Mouse (Mus musculus) CH12.LX (cell line): ENCODE measurements around the gene Lcn8. TPM values are rescaled to one million over a fixed set of nuclear protein-coding genes. Genes with fewer than 3 reads are reported as not detected.

ENCODE experiments used
- DNase-seq: peaks from one replicate; pipeline ENCODE4 v3.0.0-alpha.2; 2013; ENCODE audit errors: extremely low read depth
- H3K27ac ChIP-seq: 2 replicates; pipeline ENCODE4 v1.5.1; 2012; ENCODE audit warnings: low read depth, mild to moderate bottlenecking, control low read depth, moderate library complexity; ENCODE audit not compliant: insufficient read depth
- H3K27me3 ChIP-seq: replicated peaks from 2 replicates; pipeline ENCODE3; 2012; ENCODE audit warnings: inconsistent platforms
- H3K36me3 ChIP-seq, 2 experiments: replicated peaks in 1 of 2; 2 replicates each; pipeline versions ENCODE3 to v1.6.1; 2012; ENCODE audit warnings: inconsistent platforms in 1 of 2, low read length in 1 of 2, mild to moderate bottlenecking in 1 of 2, mixed read lengths in 1 of 2, moderate library complexity in 1 of 2; ENCODE audit not compliant: control insufficient read depth in 1 of 2, insufficient read depth in 1 of 2
- H3K4me1 ChIP-seq, 2 experiments: 2 replicates each; pipeline ENCODE4 v1.6.1; 2012; ENCODE audit warnings: inconsistent platforms in 1 of 2, moderate library complexity in 1 of 2; ENCODE audit not compliant: insufficient read depth in 2 of 2, control insufficient read depth in 1 of 2
- H3K4me2 ChIP-seq: 2 replicates; pipeline ENCODE4 v1.6.1; 2012; ENCODE audit warnings: low read depth, mild to moderate bottlenecking, control low read depth; ENCODE audit not compliant: poor library complexity, insufficient read depth, severe bottlenecking
- H3K4me3 ChIP-seq, 3 experiments: fragments of 150-350 bp in 1 of 3; sonication (generic) in 1 of 3; replicated peaks in 1 of 3; 2 replicates each; pipeline versions ENCODE3 to v1.5.1; 2011 to 2012; ENCODE audit warnings: low read depth in 2 of 3, low read length in 2 of 3, mild to moderate bottlenecking in 2 of 3, moderate library complexity in 2 of 3, control low read depth in 1 of 3, improper control_type of control experiment in 1 of 3, inconsistent platforms in 1 of 3, mixed read lengths in 1 of 3; ENCODE audit not compliant: poor library complexity in 1 of 3
- H3K79me2 ChIP-seq: replicated peaks from 2 replicates; pipeline ENCODE4 v1.6.1; 2012; ENCODE audit warnings: mild to moderate bottlenecking, moderate library complexity; ENCODE audit not compliant: control insufficient read depth, poor library complexity, insufficient read depth, severe bottlenecking; ENCODE audit errors: extremely low read depth
- H3K9ac ChIP-seq: 2 replicates; pipeline ENCODE4 v1.6.1; 2012; ENCODE audit warnings: low read depth, mild to moderate bottlenecking, control low read depth, moderate library complexity; ENCODE audit not compliant: insufficient read depth
- H3K9me3 ChIP-seq: replicated peaks from 2 replicates; pipeline ENCODE3; 2012; ENCODE audit warnings: low read length, inconsistent platforms, mixed read lengths
- E2F4 ChIP-seq: IDR thresholded peaks from 2 replicates; pipeline ENCODE4 v1.6.1; 2011; ENCODE audit warnings: low read depth, low read length, improper control_type of control experiment; ENCODE audit not compliant: insufficient replicate concordance
- ELF1 ChIP-seq: IDR thresholded peaks from 2 replicates; pipeline ENCODE4 v1.6.1; 2014; ENCODE audit warnings: low read depth, mild to moderate bottlenecking, inconsistent platforms, low read length, improper control_type of control experiment
- HCFC1 ChIP-seq: IDR thresholded peaks from 2 replicates; pipeline ENCODE4 v1.6.1; 2012; ENCODE audit warnings: low read depth, mild to moderate bottlenecking, inconsistent platforms, low read length, improper control_type of control experiment
- KAT2A ChIP-seq: IDR thresholded peaks from 2 replicates; pipeline ENCODE4 v1.6.1; 2012; ENCODE audit warnings: low read length, improper control_type of control experiment, inconsistent platforms; ENCODE audit not compliant: insufficient replicate concordance
- MAX ChIP-seq: IDR thresholded peaks from 2 replicates; pipeline ENCODE4 v1.6.1; 2011; ENCODE audit warnings: low read length, improper control_type of control experiment
- MAZ ChIP-seq: IDR thresholded peaks from 2 replicates; pipeline ENCODE4 v1.6.1; 2012; ENCODE audit warnings: low read depth, mild to moderate bottlenecking, inconsistent platforms, low read length, improper control_type of control experiment, moderate library complexity
- MXI1 ChIP-seq: IDR thresholded peaks from 2 replicates; pipeline ENCODE4 v1.6.1; 2011; ENCODE audit warnings: mild to moderate bottlenecking, low read depth, low read length, improper control_type of control experiment
- MYC ChIP-seq: IDR thresholded peaks from 2 replicates; pipeline ENCODE4 v1.6.1; 2011; ENCODE audit warnings: low read depth, mild to moderate bottlenecking, improper control_type of control experiment, low read length
- NRF1 ChIP-seq: IDR thresholded peaks from 2 replicates; pipeline ENCODE4 v1.6.1; 2014; ENCODE audit warnings: low read depth, mild to moderate bottlenecking, inconsistent platforms, low read length, improper control_type of control experiment, moderate library complexity
- SIN3A ChIP-seq: IDR thresholded peaks from 2 replicates; pipeline ENCODE4 v1.6.1; 2012; ENCODE audit warnings: low read length, improper control_type of control experiment, inconsistent platforms
- SMC3 ChIP-seq: IDR thresholded peaks from 2 replicates; pipeline ENCODE4 v1.6.1; 2011; ENCODE audit warnings: low read depth, low read length, improper control_type of control experiment
- USF1 ChIP-seq: IDR thresholded peaks from 2 replicates; pipeline ENCODE4 v1.6.1; 2014; ENCODE audit warnings: low read depth, mild to moderate bottlenecking, inconsistent platforms, low read length, improper control_type of control experiment
- USF2 ChIP-seq: conservative IDR thresholded peaks from 2 replicates; pipeline ENCODE4 v1.6.1; 2011; ENCODE audit warnings: low read depth, low read length, improper control_type of control experiment
- ZMIZ1 ChIP-seq: IDR thresholded peaks from 2 replicates; pipeline ENCODE4 v1.6.1; 2012; ENCODE audit warnings: low read depth, mild to moderate bottlenecking, inconsistent platforms, low read length, improper control_type of control experiment
- ZNF384 ChIP-seq: IDR thresholded peaks from 2 replicates; pipeline ENCODE4 v1.6.1; 2012; ENCODE audit warnings: low read depth, low read length, improper control_type of control experiment, inconsistent platforms
- dilution Hi-C: fragments of 300-500 bp; cut with MboI; formaldehyde crosslinking; loops from 2 replicates; pipeline ENCODE4 v1.14.3; 2020; ENCODE audit warnings: low sequenced_read_pairs; ENCODE audit not compliant: extremely low pct_unique_long_range_greater_than_20kb, extremely low pct_ligation_motif_present
- in situ Hi-C: fragments of 300-500 bp; cut with MboI; formaldehyde crosslinking; loops from 3 replicates; pipeline ENCODE4 v1.14.3; 2019; ENCODE audit warnings: low sequenced_read_pairs, low pct_ligation_motif_present, low pct_unique_long_range_greater_than_20kb, mixed read lengths
- polyA plus RNA-seq: library from polyadenylated mRNA; unstranded; fragments of >175 nt; gene quantifications from 2 replicates; pipeline ENCODE4 v1.2.1, GENCODE M21; 2012; ENCODE audit warnings: low read depth; ENCODE audit not compliant: insufficient read length
- total RNA-seq, 2 experiments: library from RNA; depleted of rRNA; stranded (reverse); fragments of 300-350 nt in 1 of 2; fragments of >200 nt in 1 of 2; gene quantifications; 2 replicates each; pipeline ENCODE4 v1.2.3; 2012 to 2014

Lcn8 gene
- total and polyA plus RNA-seq, 3 experiments, result not detected

- TF ChIP-seq NRF1 (no peak), MYC (no peak)
- TF ChIP-seq, all 38 proteins: peak for 0
- in situ Hi-C loops, result no loop called here
- dilution Hi-C loops, result no loop called here
- peak; percentile 25 for DNase-seq
- Histone ChIP-seq H3K27ac (no peak overlapping the region), H3K9me3 (no peaks in the 10 kb centered on the region), H3K27me3 (peaks cover 17% of the 10 kb centered on the region), H3K9ac (no peak overlapping the region), H3K4me1 (peaks cover 5 to 36% of the 10 kb centered on the region in 2 experiments; a peak in 2 of 4 replicates), H3K4me2 (no peak overlapping the region), H3K4me3 (no peak overlapping the region), H3K79me2 (no peaks in the 10 kb centered on the region), H3K36me3 (no peaks in the 10 kb centered on the region)
Observed at GRCm38 (mm10) chr2:25701001-25701400, 48.1 kb downstream of the Lcn8 start.

GRCm38 (mm10) chr2:25703706-25704105 is 50.8 kb downstream of the Lcn8 start:
- in situ Hi-C loops (no loop called here), dilution Hi-C loops (no loop called here)
- H3K4me3 ChIP-seq, result no peak overlapping the region
- H3K27ac ChIP-seq, result no peak overlapping the region
- no peak overlapping the region for H3K4me2 ChIP-seq
- H3K4me1 ChIP-seq, result peaks cover under 1 to 27% of the 10 kb centered on the region in 2 experiments; a peak in 2 of 4 replicates
- no peaks in the 10 kb centered on the region for H3K9me3 ChIP-seq
- peaks cover 17% of the 10 kb centered on the region for H3K27me3 ChIP-seq
- no peaks in the 10 kb centered on the region for H3K79me2 ChIP-seq
- peaks cover 0 to 5% of the 10 kb centered on the region in 2 experiments for H3K36me3 ChIP-seq
- TF ChIP-seq MAX (no peak), ELF1 (no peak), MAZ (no peak), USF2 (no peak), USF1 (no peak), SIN3A (no peak), ZMIZ1 (no peak), KAT2A (no peak), ZNF384 (no peak), MXI1 (no peak), HCFC1 (no peak), SMC3 (no peak), E2F4 (no peak)
- no peak for DNase-seq
- no peak overlapping the region for H3K9ac ChIP-seq

Other genes with a start within 250 kb of the Lcn8 start
Only the 20 nearest of the 30 such genes appear.
- 36.8 and 37.4 TPM in 2 replicates for gene Fbxw5, start 152.4 kb upstream of the Lcn8 start, total RNA-seq (2012; rRNA removed)
- gene Fbxw5, start 152.4 kb upstream of the Lcn8 start, total RNA-seq (2014; rRNA removed), result 31.9 and 34.3 TPM in 2 replicates
- gene Fbxw5, start 152.4 kb upstream of the Lcn8 start, polyA plus RNA-seq, result 37.0 and 40.4 TPM in 2 replicates
- 1.2 and 2.7 TPM in 2 replicates for gene C8g, start 151.4 kb upstream of the Lcn8 start, total RNA-seq (2012; rRNA removed)
- gene C8g, start 151.4 kb upstream of the Lcn8 start, total RNA-seq (2014; rRNA removed), result 1.2 TPM in 2 replicates
- 1.7 and 2.0 TPM in 2 replicates for gene C8g, start 151.4 kb upstream of the Lcn8 start, polyA plus RNA-seq
- gene Traf2, start 106.2 kb upstream of the Lcn8 start, total RNA-seq (2012; rRNA removed), result 25.1 and 27.7 TPM in 2 replicates
- 17.9 and 19.3 TPM in 2 replicates for gene Traf2, start 106.2 kb upstream of the Lcn8 start, total RNA-seq (2014; rRNA removed)
- 26.3 and 26.4 TPM in 2 replicates for gene Traf2, start 106.2 kb upstream of the Lcn8 start, polyA plus RNA-seq
- 215 and 223 TPM in 2 replicates for gene Edf1, start 95.3 kb upstream of the Lcn8 start, total RNA-seq (2012; rRNA removed)
- 187 and 188 TPM in 2 replicates for gene Edf1, start 95.3 kb upstream of the Lcn8 start, total RNA-seq (2014; rRNA removed)
- 202 and 275 TPM in 2 replicates for gene Edf1, start 95.3 kb upstream of the Lcn8 start, polyA plus RNA-seq
- gene Mamdc4, start 78.3 kb upstream of the Lcn8 start, total RNA-seq (2012; rRNA removed), result 29.2 and 34.9 TPM in 2 replicates
- gene Mamdc4, start 78.3 kb upstream of the Lcn8 start, total RNA-seq (2014; rRNA removed), result 0.65 and 4.4 TPM in 2 replicates
- gene Mamdc4, start 78.3 kb upstream of the Lcn8 start, polyA plus RNA-seq, result 4.9 and 11.5 TPM in 2 replicates
- gene Phpt1, start 77.9 kb upstream of the Lcn8 start, total RNA-seq (2012; rRNA removed), result 46.6 and 47.2 TPM in 2 replicates
- 32.6 and 37.9 TPM in 2 replicates for gene Phpt1, start 77.9 kb upstream of the Lcn8 start, total RNA-seq (2014; rRNA removed)
- 66.9 and 69.7 TPM in 2 replicates for gene Phpt1, start 77.9 kb upstream of the Lcn8 start, polyA plus RNA-seq
- 0.97 and 1.4 TPM in 2 replicates for gene Ajm1, start 71.4 kb upstream of the Lcn8 start, total RNA-seq (2012; rRNA removed)
- gene Ajm1, start 71.4 kb upstream of the Lcn8 start, total RNA-seq (2014; rRNA removed), result 0.23 and 0.31 TPM in 2 replicates
- gene Ajm1, start 71.4 kb upstream of the Lcn8 start, polyA plus RNA-seq, result 0.93 and 1.4 TPM in 2 replicates
- 52.0 and 55.7 TPM in 2 replicates for gene Rabl6, start 44.6 kb upstream of the Lcn8 start, total RNA-seq (2012; rRNA removed)
- gene Rabl6, start 44.6 kb upstream of the Lcn8 start, total RNA-seq (2014; rRNA removed), result 32.2 and 34.6 TPM in 2 replicates
- 62.0 and 72.9 TPM in 2 replicates for gene Rabl6, start 44.6 kb upstream of the Lcn8 start, polyA plus RNA-seq
- not detected in 2 replicates for gene Ccdc183, start 35.4 kb upstream of the Lcn8 start, total RNA-seq (2012; rRNA removed)
- gene Ccdc183, start 35.4 kb upstream of the Lcn8 start, total RNA-seq (2014; rRNA removed), result not detected in 2 replicates
- gene Ccdc183, start 35.4 kb upstream of the Lcn8 start, polyA plus RNA-seq, result 0.13 TPM in 1 of 2 replicates, not detected in the other
- 8.9 and 11.1 TPM in 2 replicates for gene Tmem141, start 31.1 kb upstream of the Lcn8 start, total RNA-seq (2012; rRNA removed)
- gene Tmem141, start 31.1 kb upstream of the Lcn8 start, total RNA-seq (2014; rRNA removed), result 6.5 and 7.7 TPM in 2 replicates
- gene Tmem141, start 31.1 kb upstream of the Lcn8 start, polyA plus RNA-seq, result 5.2 and 6.2 TPM in 2 replicates
- gene Fcna, start 25.1 kb upstream of the Lcn8 start, total RNA-seq (2012; rRNA removed), result not detected in 2 replicates
- gene Fcna, start 25.1 kb upstream of the Lcn8 start, total RNA-seq (2014; rRNA removed), result not detected in 2 replicates
- not detected in 2 replicates for gene Fcna, start 25.1 kb upstream of the Lcn8 start, polyA plus RNA-seq
- not detected in 2 replicates for gene Lcn5, start 4.8 kb downstream of the Lcn8 start, total RNA-seq (2012; rRNA removed)
- gene Lcn5, start 4.8 kb downstream of the Lcn8 start, total RNA-seq (2014; rRNA removed), result not detected in 2 replicates
- not detected in 2 replicates for gene Lcn5, start 4.8 kb downstream of the Lcn8 start, polyA plus RNA-seq
- gene Lcn6, start 23.7 kb downstream of the Lcn8 start, total RNA-seq (2012; rRNA removed), result not detected in 2 replicates
- not detected in 2 replicates for gene Lcn6, start 23.7 kb downstream of the Lcn8 start, total RNA-seq (2014; rRNA removed)
- gene Lcn6, start 23.7 kb downstream of the Lcn8 start, polyA plus RNA-seq, result not detected in 2 replicates
- not detected in 2 replicates for gene Lcn10, start 29.6 kb downstream of the Lcn8 start, total RNA-seq (2012; rRNA removed)
- not detected in 2 replicates for gene Lcn10, start 29.6 kb downstream of the Lcn8 start, total RNA-seq (2014; rRNA removed)
- not detected in 2 replicates for gene Lcn10, start 29.6 kb downstream of the Lcn8 start, polyA plus RNA-seq
- not detected in 2 replicates for gene Obp2a, start 46.9 kb downstream of the Lcn8 start, total RNA-seq (2012; rRNA removed)
- gene Obp2a, start 46.9 kb downstream of the Lcn8 start, total RNA-seq (2014; rRNA removed), result not detected in 2 replicates
- not detected in 2 replicates for gene Obp2a, start 46.9 kb downstream of the Lcn8 start, polyA plus RNA-seq
- gene Bmyc, start 53.6 kb downstream of the Lcn8 start, total RNA-seq (2012; rRNA removed), result 11.2 and 13.7 TPM in 2 replicates
- gene Bmyc, start 53.6 kb downstream of the Lcn8 start, total RNA-seq (2014; rRNA removed), result 8.2 and 10.8 TPM in 2 replicates
- 30.5 and 37.2 TPM in 2 replicates for gene Bmyc, start 53.6 kb downstream of the Lcn8 start, polyA plus RNA-seq
- not detected in 2 replicates for gene Obp2b, start 83.9 kb downstream of the Lcn8 start, total RNA-seq (2012; rRNA removed)
- gene Obp2b, start 83.9 kb downstream of the Lcn8 start, total RNA-seq (2014; rRNA removed), result not detected in 2 replicates
- not detected in 2 replicates for gene Obp2b, start 83.9 kb downstream of the Lcn8 start, polyA plus RNA-seq
- gene Lcn3, start 112.4 kb downstream of the Lcn8 start, total RNA-seq (2012; rRNA removed), result not detected in 2 replicates
- not detected in 2 replicates for gene Lcn3, start 112.4 kb downstream of the Lcn8 start, total RNA-seq (2014; rRNA removed)
- not detected in 2 replicates for gene Lcn3, start 112.4 kb downstream of the Lcn8 start, polyA plus RNA-seq
- gene Lcn11, start 123.9 kb downstream of the Lcn8 start, total RNA-seq (2012; rRNA removed), result not detected in 2 replicates
- not detected in 2 replicates for gene Lcn11, start 123.9 kb downstream of the Lcn8 start, total RNA-seq (2014; rRNA removed)
- not detected in 2 replicates for gene Lcn11, start 123.9 kb downstream of the Lcn8 start, polyA plus RNA-seq
- not detected in 2 replicates for gene Gm13539, start 129.1 kb downstream of the Lcn8 start, total RNA-seq (2012; rRNA removed)
- gene Gm13539, start 129.1 kb downstream of the Lcn8 start, total RNA-seq (2014; rRNA removed), result not detected in 2 replicates
- gene Gm13539, start 129.1 kb downstream of the Lcn8 start, polyA plus RNA-seq, result not detected in 2 replicates